Mouse (Mus musculus) embryonic facial prominence, embryonic 15.5 days (tissue): ENCODE results near the gene Faf1. TPM values are rescaled to one million over a fixed set of nuclear protein-coding genes. Genes with fewer than 3 reads are reported as not detected.

ENCODE experiments used
- ATAC-seq: fragments of 200-750 bp; cut with Nextera tagmentation; 2 replicates; pipeline ENCODE4 v1.8.0; 2017; ENCODE audit warnings: low read depth, moderate TSS enrichment; ENCODE audit not compliant: insufficient number of reproducible peaks, low FRiP score, low TSS enrichment
- H3K27ac ChIP-seq: fragments of 300-500 bp; sonication (generic); replicated peaks from 2 replicates; pipeline ENCODE4 v1.5.1; 2015; ENCODE audit warnings: mild to moderate bottlenecking, inconsistent platforms
- H3K27me3 ChIP-seq: fragments of 300-500 bp; sonication (generic); 2 replicates; pipeline ENCODE4 v1.6.1; 2015; ENCODE audit warnings: inconsistent platforms
- H3K36me3 ChIP-seq: fragments of 300-500 bp; sonication (generic); 2 replicates; pipeline ENCODE4 v1.6.1; 2015; ENCODE audit warnings: mild to moderate bottlenecking, inconsistent platforms
- H3K4me1 ChIP-seq: fragments of 300-500 bp; sonication (generic); 2 replicates; pipeline ENCODE4 v1.6.1; 2015; ENCODE audit warnings: inconsistent platforms
- H3K4me2 ChIP-seq: fragments of 300-500 bp; sonication (generic); replicated peaks from 2 replicates; pipeline ENCODE4 v1.6.1; 2015; ENCODE audit warnings: mild to moderate bottlenecking, inconsistent platforms
- H3K4me3 ChIP-seq: fragments of 300-500 bp; sonication (generic); replicated peaks from 2 replicates; pipeline ENCODE4 v1.5.1; 2015; ENCODE audit warnings: mild to moderate bottlenecking, inconsistent platforms
- H3K9ac ChIP-seq: fragments of 300-500 bp; sonication (generic); 2 replicates; pipeline ENCODE4 v1.6.1; 2015; ENCODE audit warnings: inconsistent platforms
- H3K9me3 ChIP-seq: fragments of 300-500 bp; sonication (generic); replicated peaks from 2 replicates; pipeline ENCODE4 v1.6.1; 2016; ENCODE audit warnings: inconsistent platforms
- WGBS: fragments of 180-500 bp; shearing (Covaris S2); methylation state at CpG from one replicate; pipeline ENCODE4 v1.1.7; 2015; 5-methylcytosine and 5-hydroxymethylcytosine counted together
- polyA plus RNA-seq: library from polyadenylated mRNA; unstranded; fragments of >200 nt; fragmentation: Nextera tagmentation; extraction: Ambion mirVana; gene quantifications from 2 replicates; pipeline ENCODE4 v1.2.1, GENCODE M21; 2015

Gene Faf1
- polyA plus RNA-seq, 1 experiment from 2014 or later = 25.1 TPM

DNA sequence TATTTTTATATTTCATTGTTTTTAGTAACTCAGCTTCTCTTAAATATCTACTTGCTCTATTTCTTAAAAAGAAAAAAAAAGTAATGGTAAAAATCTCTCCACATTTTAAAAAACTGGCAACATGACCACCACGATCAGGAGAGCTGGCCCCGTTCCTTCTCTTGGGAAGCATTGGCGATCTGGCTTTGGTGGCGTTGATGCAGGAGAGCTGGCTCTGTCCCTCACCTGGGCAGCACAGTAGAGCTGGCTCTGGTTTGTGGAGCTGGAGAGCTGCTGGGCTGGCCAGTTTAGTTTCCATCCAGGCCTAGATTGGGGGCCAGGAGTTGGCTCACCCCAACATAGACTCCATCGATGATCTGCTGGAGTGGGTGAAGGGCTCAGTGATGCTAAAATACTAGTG lies 42.9 kb downstream of the Faf1 start:
- no peak for ATAC-seq
- 93% methylated on average over 5 of the region's 5 CpGs for WGBS
- Histone ChIP-seq H3K4me2 (no peak overlapping the region), H3K27ac (no peak overlapping the region), H3K9me3 (no peaks in the 10 kb centered on the region), H3K27me3 (no peaks in the 10 kb centered on the region), H3K9ac (no peak overlapping the region), H3K4me1 (no peaks in the 10 kb centered on the region), H3K36me3 (no peaks in the 10 kb centered on the region), H3K4me3 (no peak overlapping the region)

DNA sequence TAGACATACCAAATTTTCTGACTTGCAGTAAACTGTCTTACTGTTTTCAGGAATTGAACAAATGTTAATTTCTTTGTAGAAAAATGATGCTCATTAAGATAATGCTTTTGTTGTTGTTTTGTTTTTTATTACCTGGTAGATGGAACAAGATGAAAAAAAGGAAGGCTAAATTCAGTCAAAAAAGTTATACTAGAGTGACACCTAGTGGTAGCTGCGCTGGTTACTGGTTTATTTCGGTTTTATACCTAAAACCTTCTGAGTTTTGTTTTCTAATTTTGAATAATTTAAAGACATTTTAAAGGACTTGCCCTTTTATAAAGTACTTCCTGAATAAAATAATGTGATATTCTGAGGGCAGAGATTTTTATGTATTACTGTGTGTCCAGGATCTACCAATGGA lies 52.9 kb downstream of the Faf1 start:
- 13% methylated on average over 2 of the region's 2 CpGs for WGBS
- ATAC-seq = no peak
- Histone ChIP-seq H3K4me3 (no peak overlapping the region), H3K4me2 (no peak overlapping the region), H3K9me3 (no peaks in the 10 kb centered on the region), H3K27me3 (no peaks in the 10 kb centered on the region), H3K36me3 (no peaks in the 10 kb centered on the region), H3K27ac (no peak overlapping the region), H3K4me1 (no peaks in the 10 kb centered on the region), H3K9ac (no peak overlapping the region)

DNA sequence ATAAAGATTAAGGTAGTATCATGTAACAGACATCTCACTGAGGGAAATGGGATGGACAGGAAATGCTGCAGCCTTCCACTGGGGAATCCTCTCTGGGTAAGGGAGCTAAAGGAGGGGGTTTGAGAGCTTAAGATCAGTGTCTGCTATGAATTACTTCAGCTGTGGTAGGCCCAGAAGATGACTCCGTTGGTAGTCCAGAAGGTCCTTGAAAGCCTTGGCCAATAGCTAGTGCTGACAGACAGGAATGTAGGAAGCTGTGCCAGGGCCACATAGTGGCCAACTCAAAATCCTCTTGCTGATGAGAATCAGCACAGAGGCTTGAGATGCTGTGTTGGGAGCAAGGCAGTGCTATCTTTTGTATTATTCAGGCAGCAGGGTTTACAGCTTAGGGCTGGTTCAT lies 59.4 kb downstream of the Faf1 start:
- Histone ChIP-seq H3K4me3 (no peak overlapping the region), H3K27me3 (no peaks in the 10 kb centered on the region), H3K4me2 (no peak overlapping the region), H3K36me3 (no peaks in the 10 kb centered on the region), H3K4me1 (0 out of 2 replicates have a peak, but pooled peaks cover 5% of the 10 kb centered on the region), H3K9me3 (no peaks in the 10 kb centered on the region), H3K27ac (no peak overlapping the region), H3K9ac (no peak overlapping the region)
- no peak for ATAC-seq
- WGBS = 17% methylated on average over 1 of the region's 1 CpGs

DNA sequence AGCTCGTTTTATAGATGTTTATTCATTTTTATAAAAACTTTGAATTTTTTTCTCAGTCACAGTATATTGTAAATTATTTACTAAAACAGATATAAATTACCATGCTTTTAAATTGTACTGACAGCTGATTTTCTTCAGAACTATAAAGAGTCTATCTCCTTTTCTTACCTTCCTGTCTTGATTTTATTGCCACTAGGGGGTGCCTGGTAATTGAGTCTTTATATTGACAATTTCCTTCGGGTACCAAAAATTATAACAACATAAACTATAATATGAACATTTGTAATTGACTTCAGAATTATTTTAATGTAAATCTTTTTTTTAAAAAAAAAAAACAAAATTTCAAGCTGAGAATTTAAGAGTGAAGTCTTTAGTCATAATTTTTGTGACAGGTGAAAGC lies 67.6 kb downstream of the Faf1 start:
- no peak overlapping the region for H3K27ac ChIP-seq
- no peak overlapping the region for H3K4me3 ChIP-seq
- ATAC-seq = no peak
- no peaks in the 10 kb centered on the region for H3K36me3 ChIP-seq
- no peaks in the 10 kb centered on the region for H3K4me1 ChIP-seq
- H3K9me3 ChIP-seq = no peaks in the 10 kb centered on the region
- no peak overlapping the region for H3K9ac ChIP-seq
- no peak overlapping the region for H3K4me2 ChIP-seq
- no peaks in the 10 kb centered on the region for H3K27me3 ChIP-seq
- 75% methylated on average over 2 of the region's 2 CpGs for WGBS

DNA sequence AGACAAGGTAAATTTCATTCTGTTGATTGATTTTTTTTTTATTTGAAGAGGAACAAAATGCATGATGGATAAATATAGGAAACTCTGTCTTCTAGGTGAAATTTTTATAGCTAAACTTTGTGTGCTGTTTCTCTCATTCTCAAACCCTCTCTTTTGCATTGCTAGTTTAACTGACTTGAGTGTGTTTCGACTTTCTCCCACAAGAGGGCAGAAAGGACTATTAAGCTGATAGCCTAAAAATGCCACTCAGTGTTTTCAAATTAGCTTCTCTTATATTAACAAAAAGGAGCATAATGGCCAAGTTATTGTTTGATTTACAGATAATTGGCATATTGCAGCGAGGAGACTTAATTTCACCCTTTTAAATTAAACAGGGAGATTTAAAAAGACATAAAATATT lies 82.6 kb downstream of the Faf1 start:
- Histone ChIP-seq H3K4me3 (no peak overlapping the region), H3K36me3 (no peaks in the 10 kb centered on the region), H3K9me3 (no peaks in the 10 kb centered on the region), H3K27me3 (no peaks in the 10 kb centered on the region), H3K4me1 (no peaks in the 10 kb centered on the region), H3K4me2 (no peak overlapping the region), H3K27ac (no peak overlapping the region), H3K9ac (no peak overlapping the region)
- 30% methylated on average over 2 of the region's 2 CpGs for WGBS
- ATAC-seq = no peak

DNA sequence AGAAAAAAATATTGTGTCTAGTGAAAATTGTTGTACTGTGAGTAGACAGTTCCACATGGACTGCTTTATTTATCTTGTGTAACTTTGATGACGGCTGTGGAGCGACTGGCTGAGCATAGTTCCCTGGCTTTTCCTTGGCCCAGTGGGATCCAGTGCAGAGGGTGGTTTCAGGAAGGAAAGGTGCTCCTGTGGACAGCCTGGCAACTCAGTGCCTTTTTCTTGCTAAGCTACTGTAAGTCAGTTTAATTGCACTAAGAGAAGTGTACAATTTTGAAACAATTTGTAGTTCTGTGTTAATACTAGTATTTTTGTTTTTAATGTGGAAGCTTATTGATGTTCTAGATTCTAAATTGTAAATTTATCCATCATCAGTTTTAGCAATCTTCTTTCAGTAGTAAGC lies 83.5 kb downstream of the Faf1 start:
- no peak overlapping the region for H3K27ac ChIP-seq
- H3K4me2 ChIP-seq = no peak overlapping the region
- ATAC-seq = no peak
- WGBS = 79% methylated on average over 2 of the region's 2 CpGs
- H3K9ac ChIP-seq = no peak overlapping the region
- no peak overlapping the region for H3K4me3 ChIP-seq
- no peaks in the 10 kb centered on the region for H3K27me3 ChIP-seq
- no peaks in the 10 kb centered on the region for H3K36me3 ChIP-seq
- H3K4me1 ChIP-seq = no peaks in the 10 kb centered on the region
- no peaks in the 10 kb centered on the region for H3K9me3 ChIP-seq

DNA sequence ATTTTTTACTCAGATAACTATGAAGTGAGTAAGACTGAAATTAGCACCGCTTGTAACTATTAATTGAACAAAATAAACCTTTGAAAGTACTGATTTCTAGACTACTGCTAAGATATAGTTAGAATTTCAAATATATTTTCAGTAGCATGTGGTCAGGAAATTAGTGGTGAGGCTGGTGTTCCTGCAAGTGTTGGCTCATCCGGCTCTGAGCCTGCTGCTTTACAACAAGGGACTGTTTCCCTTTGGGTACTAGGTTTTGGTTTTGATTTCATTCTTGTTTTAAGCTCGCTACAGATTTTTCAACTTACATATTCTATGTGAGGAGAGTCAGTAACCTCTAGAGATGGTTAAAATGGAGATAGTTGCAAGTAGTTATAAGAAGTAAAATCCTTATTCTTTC lies 84.1 kb downstream of the Faf1 start:
- Histone ChIP-seq H3K36me3 (no peaks in the 10 kb centered on the region), H3K9me3 (no peaks in the 10 kb centered on the region), H3K4me3 (no peak overlapping the region), H3K27ac (no peak overlapping the region), H3K4me2 (no peak overlapping the region), H3K4me1 (no peaks in the 10 kb centered on the region), H3K9ac (no peak overlapping the region), H3K27me3 (no peaks in the 10 kb centered on the region)
- WGBS = 65% methylated on average over 3 of the region's 3 CpGs
- no peak for ATAC-seq

DNA sequence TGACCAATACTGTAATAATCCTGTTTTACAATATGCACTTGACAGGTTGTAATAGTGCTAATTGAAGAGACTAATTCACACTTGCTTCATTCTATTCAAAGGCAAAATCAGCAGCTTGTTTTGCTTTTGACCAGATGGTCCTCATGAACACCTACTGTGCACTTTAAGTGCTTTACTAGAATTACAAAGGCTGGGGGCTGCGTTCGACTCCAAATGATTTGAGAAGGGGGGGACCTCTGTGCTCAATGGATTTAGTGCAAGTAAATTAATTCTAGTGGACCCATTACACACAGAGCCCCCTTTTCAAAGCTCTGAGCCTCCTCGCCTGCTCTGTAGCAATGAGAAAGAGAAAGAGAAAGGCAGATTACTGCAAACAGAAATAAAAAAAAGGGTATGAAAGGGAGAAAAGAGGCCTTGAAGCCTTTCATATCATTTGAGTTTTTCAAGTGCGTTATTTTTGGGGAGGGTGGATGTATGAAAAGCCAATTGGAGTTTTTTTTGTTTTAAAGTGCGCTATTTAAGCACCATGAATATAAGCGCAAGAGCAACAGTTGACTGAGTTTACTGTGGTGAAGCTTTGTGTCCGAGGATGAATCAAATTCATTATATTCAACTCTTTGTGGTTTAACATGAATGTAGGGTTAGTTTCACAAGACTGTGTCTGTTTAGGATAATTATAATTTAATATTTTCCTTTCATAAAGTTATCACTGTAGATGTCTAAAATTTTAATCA lies 86.5 kb downstream of the Faf1 start:
- H3K4me3 ChIP-seq = no peak overlapping the region
- no peaks in the 10 kb centered on the region for H3K36me3 ChIP-seq
- H3K27me3 ChIP-seq = no peaks in the 10 kb centered on the region
- WGBS = 53% methylated on average over 7 of the region's 7 CpGs
- H3K9me3 ChIP-seq = no peaks in the 10 kb centered on the region
- H3K9ac ChIP-seq = no peak overlapping the region
- no peak overlapping the region for H3K27ac ChIP-seq
- no peak for ATAC-seq
- H3K4me1 ChIP-seq = no peaks in the 10 kb centered on the region
- H3K4me2 ChIP-seq = no peak overlapping the region

DNA sequence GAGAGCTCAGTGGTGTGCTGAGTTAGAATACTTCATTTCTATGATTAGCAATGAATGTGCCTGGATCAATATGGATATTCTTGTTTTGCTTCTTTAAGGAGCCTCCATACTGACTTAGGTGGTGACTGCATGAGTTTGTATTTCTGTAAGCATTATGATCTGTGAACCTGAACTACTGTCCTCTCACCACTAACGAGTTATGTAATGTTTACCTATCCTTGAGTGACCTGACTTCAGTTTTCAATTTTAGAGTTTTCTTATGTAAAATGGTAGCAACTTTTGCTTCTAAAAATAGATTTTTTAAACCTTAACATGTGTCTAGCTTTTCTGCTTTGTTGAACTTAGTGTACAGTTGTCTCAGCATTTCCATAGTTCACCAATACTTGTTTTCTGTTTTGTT lies 92.7 kb downstream of the Faf1 start:
- ATAC-seq = no peak
- no peak overlapping the region for H3K4me3 ChIP-seq
- 76% methylated on average over 1 of the region's 1 CpGs for WGBS
- no peak overlapping the region for H3K9ac ChIP-seq
- no peaks in the 10 kb centered on the region for H3K9me3 ChIP-seq
- H3K27me3 ChIP-seq = no peaks in the 10 kb centered on the region
- no peaks in the 10 kb centered on the region for H3K4me1 ChIP-seq
- no peaks in the 10 kb centered on the region for H3K36me3 ChIP-seq
- no peak overlapping the region for H3K27ac ChIP-seq
- no peak overlapping the region for H3K4me2 ChIP-seq

DNA sequence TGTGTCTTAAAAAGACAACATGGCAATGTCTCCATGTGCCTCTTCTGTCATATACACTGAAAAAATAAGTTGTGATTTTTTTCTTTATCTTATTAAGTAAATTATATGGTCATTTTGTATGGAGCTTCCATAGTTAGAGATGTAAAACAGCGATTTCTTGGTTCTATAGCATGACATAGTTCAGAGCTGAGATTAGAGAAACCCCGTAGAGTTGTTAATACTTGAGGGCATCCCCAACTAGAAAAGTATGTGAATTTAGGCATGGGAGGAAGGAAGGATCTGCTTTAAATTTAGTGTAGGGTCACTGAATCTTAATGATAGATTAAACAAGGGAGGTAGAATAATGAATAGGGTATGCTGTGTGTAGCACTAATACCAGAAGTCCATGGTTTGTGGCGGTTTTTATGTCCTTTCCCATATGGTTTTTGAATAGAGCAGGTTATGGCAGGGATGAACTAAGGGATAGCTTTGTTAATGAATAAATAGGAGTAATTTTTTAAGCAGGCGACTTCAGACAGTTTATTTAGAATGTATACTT lies 106.3 kb downstream of the Faf1 start:
- no peaks in the 10 kb centered on the region for H3K4me1 ChIP-seq
- H3K4me2 ChIP-seq = no peak overlapping the region
- 64% methylated on average over 4 of the region's 4 CpGs for WGBS
- H3K9me3 ChIP-seq = no peaks in the 10 kb centered on the region
- no peaks in the 10 kb centered on the region for H3K36me3 ChIP-seq
- H3K27ac ChIP-seq = no peak overlapping the region
- no peaks in the 10 kb centered on the region for H3K27me3 ChIP-seq
- no peak for ATAC-seq
- H3K9ac ChIP-seq = no peak overlapping the region
- H3K4me3 ChIP-seq = no peak overlapping the region

DNA sequence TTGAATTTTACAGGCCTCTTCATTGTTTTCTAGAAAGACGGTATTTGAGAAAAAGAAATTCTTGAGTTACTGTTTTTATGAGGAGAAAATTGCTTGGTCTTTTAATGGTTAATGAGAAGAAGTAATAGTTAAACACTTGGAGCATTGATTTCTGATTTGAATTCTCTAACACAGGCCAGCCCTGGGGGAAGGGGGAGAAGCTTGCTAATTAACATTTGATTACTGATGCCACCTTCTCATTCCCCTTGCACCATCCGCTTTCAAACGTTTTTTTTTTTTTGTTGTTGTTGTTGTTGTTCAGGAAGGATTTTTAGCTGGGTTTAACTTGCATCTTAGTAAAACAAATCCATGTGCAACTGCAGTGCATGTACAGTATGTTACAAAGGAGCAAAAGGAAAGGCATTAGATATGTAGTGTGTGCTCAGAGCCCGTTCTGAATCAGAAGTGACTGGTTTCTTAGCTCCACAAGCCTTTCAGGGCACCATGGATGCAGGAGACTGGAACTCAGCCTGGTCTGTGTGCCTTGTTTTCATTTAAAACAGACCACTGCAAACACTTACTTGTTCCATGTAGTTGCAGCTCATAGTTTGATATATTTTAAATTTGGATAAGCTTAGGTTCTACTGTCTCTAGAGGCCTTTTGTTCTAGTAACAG lies 113.1 kb downstream of the Faf1 start:
- H3K4me2 ChIP-seq = no peak overlapping the region
- no peak overlapping the region for H3K27ac ChIP-seq
- no peaks in the 10 kb centered on the region for H3K27me3 ChIP-seq
- no peaks in the 10 kb centered on the region for H3K4me1 ChIP-seq
- no peaks in the 10 kb centered on the region for H3K9me3 ChIP-seq
- H3K36me3 ChIP-seq = no peaks in the 10 kb centered on the region
- 46% methylated on average over 4 of the region's 4 CpGs for WGBS
- H3K9ac ChIP-seq = no peak overlapping the region
- ATAC-seq = no peak
- no peak overlapping the region for H3K4me3 ChIP-seq

DNA sequence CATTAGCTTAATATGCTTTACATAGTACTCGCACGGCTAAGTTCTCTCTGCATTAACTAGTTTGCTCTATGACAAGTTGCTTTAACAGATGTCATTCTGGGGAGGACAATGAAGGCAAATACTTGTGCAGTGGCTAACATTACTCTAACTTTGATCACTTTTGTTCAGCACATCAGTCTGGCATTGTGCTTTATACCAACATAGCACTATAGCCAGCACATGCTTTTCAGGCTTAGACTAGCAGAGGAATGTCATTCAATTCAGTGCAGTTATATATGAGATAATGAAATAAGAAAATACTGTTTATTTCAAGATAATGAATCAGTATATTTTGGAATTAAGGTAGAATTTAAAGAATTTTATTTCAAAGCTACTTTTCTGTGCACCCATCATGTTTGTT lies 115.9 kb downstream of the Faf1 start:
- H3K36me3 ChIP-seq = no peaks in the 10 kb centered on the region
- 67% methylated on average over 2 of the region's 2 CpGs for WGBS
- no peak for ATAC-seq
- no peaks in the 10 kb centered on the region for H3K9me3 ChIP-seq
- no peak overlapping the region for H3K4me3 ChIP-seq
- no peak overlapping the region for H3K4me2 ChIP-seq
- no peaks in the 10 kb centered on the region for H3K27me3 ChIP-seq
- H3K9ac ChIP-seq = no peak overlapping the region
- H3K27ac ChIP-seq = no peak overlapping the region
- no peaks in the 10 kb centered on the region for H3K4me1 ChIP-seq
